In the genomic region with DNA sequence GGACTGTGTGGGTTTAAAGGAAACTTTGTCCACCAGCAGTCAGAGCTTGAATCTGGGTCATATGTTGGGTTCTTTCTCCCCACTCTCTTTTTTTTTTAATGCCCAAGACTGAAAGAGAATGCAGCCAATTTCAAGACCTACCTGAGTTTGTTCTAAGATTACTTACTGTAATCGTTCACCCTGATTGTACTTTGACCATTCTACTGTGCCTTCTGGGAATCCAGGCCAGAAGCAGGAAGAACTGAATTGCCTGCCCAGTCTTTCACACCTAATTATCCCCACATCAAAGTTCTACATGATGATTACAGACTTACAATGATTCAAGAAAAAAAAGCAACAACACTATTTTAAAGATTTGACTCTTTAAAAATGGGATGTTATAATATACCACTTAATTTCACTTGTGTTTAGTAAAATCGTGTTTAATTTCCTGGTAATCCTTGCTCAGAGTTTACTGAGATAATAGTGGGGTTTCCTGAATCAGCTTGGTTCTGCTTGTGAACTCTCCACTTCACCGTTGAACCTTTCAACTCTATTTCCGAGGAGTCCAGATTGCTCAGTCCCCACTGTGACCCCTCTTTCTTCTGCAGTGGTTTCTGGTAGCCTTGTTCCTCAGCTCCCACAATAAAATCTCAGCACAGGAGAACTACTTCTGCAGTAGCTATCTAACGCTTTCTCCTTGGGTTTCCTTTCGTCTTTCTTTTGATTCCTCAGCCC, we compare ENCODE assay signal across 16 mouse cellular contexts.
"Had no signal": no experiment of that assay in that cellular context is flagged by ENCODE, and none has a peak within 500 bp of the region (broad histone marks: within the 10 kb centered on the region; RNA-seq: fewer than 3 reads in every experiment).

No protein-coding gene starts in this region.

- H3K4me3 ChIP-seq: layer of hippocampus, adult 2 months; limb, embryonic 10.5 days; limb, embryonic 13.5 days; liver, embryonic 12.5 days; liver, embryonic 15.5 days; lung, embryonic 15.5 days; megakaryocyte, embryonic 14.5 days had no signal

- H3K9me3 ChIP-seq: limb, embryonic 10.5 days; limb, embryonic 13.5 days; liver, embryonic 12.5 days; liver, embryonic 15.5 days; lung, embryonic 15.5 days; megakaryocyte, embryonic 14.5 days had no signal

- H3K4me2 ChIP-seq: limb, embryonic 13.5 days; liver, embryonic 12.5 days; liver, embryonic 15.5 days; lung, embryonic 15.5 days; midbrain, embryonic 11.5 days had no signal

- DNase-seq: kidney, adult 18-20 months; kidney, postnatal 10 days; layer of hippocampus, adult 9-11 months; liver; lung, adult 18-20 months; lung, postnatal 10 days; lung, postnatal 36 days; thymus, postnatal 25 days had no signal

- ATAC-seq: liver, embryonic 12.5 days had no signal

- H3K27ac ChIP-seq: layer of hippocampus, adult 2 months; limb, embryonic 10.5 days; limb, embryonic 13.5 days; liver, embryonic 12.5 days; liver, embryonic 15.5 days; lung, embryonic 15.5 days had no signal

- H3K27me3 ChIP-seq: limb, embryonic 13.5 days; liver, embryonic 12.5 days; liver, embryonic 15.5 days; lung, embryonic 15.5 days; megakaryocyte, embryonic 14.5 days had no signal

- H3K9ac ChIP-seq: limb, embryonic 13.5 days; liver, embryonic 12.5 days; liver, embryonic 15.5 days; lung, embryonic 15.5 days had no signal

- H3K4me1 ChIP-seq: limb, embryonic 10.5 days; limb, embryonic 13.5 days; liver, embryonic 15.5 days; lung, embryonic 15.5 days had no signal

- H3K36me3 ChIP-seq: limb, embryonic 10.5 days; limb, embryonic 13.5 days; liver, embryonic 12.5 days; liver, embryonic 15.5 days; lung, embryonic 15.5 days had no signal
